Mouse (Mus musculus): ENCODE data around the gene Trap1. TPM values are rescaled to one million over a fixed set of nuclear protein-coding genes. Genes with fewer than 3 reads are reported as not detected.

Gene Trap1
- polyA plus RNA-seq, 1 experiment from 2014 or later = 86.0 TPM

DNA sequence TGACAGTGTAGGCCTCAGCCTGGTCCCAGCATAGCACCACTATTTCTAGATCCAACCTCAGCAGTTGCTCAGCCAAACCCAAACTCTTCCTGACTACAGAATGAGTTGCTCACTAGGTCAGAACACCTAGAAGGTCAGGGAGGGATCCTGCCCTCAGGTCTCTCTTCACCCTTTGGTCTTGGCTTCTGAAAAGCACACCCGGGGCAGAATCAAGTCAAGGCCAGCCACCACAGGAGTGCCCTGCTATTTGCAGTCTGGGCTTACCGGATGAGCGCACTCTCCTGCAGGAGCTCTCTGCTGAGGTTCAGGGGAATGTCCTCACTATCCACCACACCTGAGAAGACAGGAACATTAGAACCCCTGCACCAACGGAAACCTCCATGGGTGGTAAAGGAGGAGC, 25.0 kb downstream of the Trap1 start:
- no peak overlapping the region for H3K9ac ChIP-seq (ENCODE audit: low read depth, low read length)
- H3K9me3 ChIP-seq (ENCODE audit: control insufficient read depth, low read length) = no peaks in the 10 kb centered on the region
- H3K4me2 ChIP-seq (ENCODE audit: low read depth, low read length) = no peak overlapping the region
- no peaks in the 10 kb centered on the region for H3K4me1 ChIP-seq (ENCODE audit: control insufficient read depth, insufficient read depth, low read length)
- no peak overlapping the region for H3K4me3 ChIP-seq (ENCODE audit: low read depth, low read length)
- ATAC-seq (ENCODE audit: low read depth) = no peak
- DNase-seq (ENCODE audit: low spot score) = no peak
- no peak overlapping the region for H3K27ac ChIP-seq (replicated peaks; ENCODE audit: low read depth, low read length)
- 94% methylated on average over 4 of the region's 4 CpGs for WGBS
- peaks cover 81% of the 10 kb centered on the region for H3K36me3 ChIP-seq (ENCODE audit: control insufficient read depth, insufficient read depth, low read length)
- no peaks in the 10 kb centered on the region for H3K27me3 ChIP-seq (replicated peaks; ENCODE audit: control insufficient read depth, insufficient read depth, low read length)

DNA sequence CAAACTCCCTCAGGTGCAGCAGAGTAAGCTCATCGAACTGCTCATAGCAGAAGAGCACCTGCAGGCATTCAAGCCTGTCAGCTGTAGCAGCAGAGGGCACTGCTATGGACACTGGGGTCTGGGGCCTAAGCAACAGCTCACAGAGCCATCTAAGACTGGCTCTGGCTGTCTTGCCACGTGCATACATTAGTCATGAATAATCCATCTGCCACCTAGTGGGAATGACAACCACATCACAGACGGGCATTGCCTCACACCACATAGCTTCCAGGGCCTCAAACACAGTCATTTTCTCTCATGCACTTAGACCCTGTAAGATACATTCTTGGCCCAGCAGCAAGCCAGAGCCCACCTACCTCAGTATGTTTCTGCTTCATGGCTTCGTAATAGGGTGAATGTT, 32.1 kb downstream of the Trap1 start:
- Histone ChIP-seq H3K27ac (replicated peaks; ENCODE audit: low read depth, low read length) (no peak overlapping the region), H3K27me3 (replicated peaks; ENCODE audit: control insufficient read depth, insufficient read depth, low read length) (no peaks in the 10 kb centered on the region), H3K4me1 (ENCODE audit: control insufficient read depth, insufficient read depth, low read length) (no peaks in the 10 kb centered on the region), H3K36me3 (ENCODE audit: control insufficient read depth, insufficient read depth, low read length) (peaks cover 82% of the 10 kb centered on the region), H3K9ac (ENCODE audit: low read depth, low read length) (no peak overlapping the region), H3K9me3 (ENCODE audit: control insufficient read depth, low read length) (no peaks in the 10 kb centered on the region), H3K4me2 (ENCODE audit: low read depth, low read length) (no peak overlapping the region), H3K4me3 (ENCODE audit: low read depth, low read length) (no peak overlapping the region)
- 81% methylated on average over 4 of the region's 4 CpGs for WGBS
- ATAC-seq (ENCODE audit: low read depth) = no peak
- DNase-seq (ENCODE audit: low spot score) = no peak

DNA sequence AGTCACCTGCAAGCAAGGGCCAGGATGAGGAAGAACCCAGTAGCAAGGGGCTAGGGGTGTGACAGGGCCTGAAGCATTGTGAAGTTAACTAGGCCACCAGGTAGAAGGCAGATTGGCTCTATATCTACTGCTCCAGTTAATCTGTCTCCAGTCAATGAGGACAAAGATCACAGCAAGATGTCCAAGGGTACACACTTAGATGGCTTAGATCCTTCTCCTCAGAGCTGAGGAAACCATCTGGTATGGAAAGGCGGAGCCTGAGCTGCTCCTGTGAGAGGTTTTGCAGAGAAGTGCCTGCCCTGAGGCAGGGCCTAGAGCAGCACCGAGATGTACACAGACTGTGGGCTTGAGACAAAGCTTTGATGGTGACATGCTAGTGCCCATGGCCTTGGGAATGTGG, 33.5 kb downstream of the Trap1 start:
- no peak for ATAC-seq (ENCODE audit: low read depth)
- no peaks in the 10 kb centered on the region for H3K9me3 ChIP-seq (ENCODE audit: control insufficient read depth, low read length)
- H3K9ac ChIP-seq (ENCODE audit: low read depth, low read length) = no peak overlapping the region
- no peak overlapping the region for H3K27ac ChIP-seq (replicated peaks; ENCODE audit: low read depth, low read length)
- peaks cover 82% of the 10 kb centered on the region for H3K36me3 ChIP-seq (ENCODE audit: control insufficient read depth, insufficient read depth, low read length)
- no peak overlapping the region for H3K4me3 ChIP-seq (ENCODE audit: low read depth, low read length)
- H3K27me3 ChIP-seq (replicated peaks; ENCODE audit: control insufficient read depth, insufficient read depth, low read length) = no peaks in the 10 kb centered on the region
- no peak for DNase-seq (ENCODE audit: low spot score)
- 93% methylated on average over 2 of the region's 2 CpGs for WGBS
- H3K4me1 ChIP-seq (ENCODE audit: control insufficient read depth, insufficient read depth, low read length) = no peaks in the 10 kb centered on the region
- no peak overlapping the region for H3K4me2 ChIP-seq (ENCODE audit: low read depth, low read length)

DNA sequence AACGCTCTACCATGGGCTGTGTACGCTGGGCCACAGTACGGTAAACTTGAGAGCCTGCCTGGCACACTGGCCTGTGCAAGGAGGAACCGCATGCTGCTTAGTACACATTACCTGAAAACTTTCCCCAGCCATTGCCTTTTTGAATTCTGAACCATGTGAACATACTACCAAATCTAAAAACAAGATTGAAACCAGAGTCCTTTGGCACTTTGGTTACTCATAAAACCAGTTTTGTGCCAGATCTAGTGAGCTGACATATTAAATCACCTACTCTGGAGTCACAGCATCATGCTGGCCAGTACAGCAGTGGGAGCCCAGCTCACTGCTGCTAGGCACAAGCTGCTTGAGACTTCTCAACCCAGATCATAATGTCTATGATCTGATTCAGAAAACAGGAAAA, 36.0 kb downstream of the Trap1 start:
- H3K9ac ChIP-seq (ENCODE audit: low read depth, low read length) = no peak overlapping the region
- H3K4me1 ChIP-seq (ENCODE audit: control insufficient read depth, insufficient read depth, low read length) = no peaks in the 10 kb centered on the region
- peaks cover 89% of the 10 kb centered on the region for H3K36me3 ChIP-seq (ENCODE audit: control insufficient read depth, insufficient read depth, low read length)
- H3K4me2 ChIP-seq (ENCODE audit: low read depth, low read length) = no peak overlapping the region
- no peak overlapping the region for H3K4me3 ChIP-seq (ENCODE audit: low read depth, low read length)
- no peak for ATAC-seq (ENCODE audit: low read depth)
- WGBS = 93% methylated on average over 4 of the region's 4 CpGs
- no peaks in the 10 kb centered on the region for H3K27me3 ChIP-seq (replicated peaks; ENCODE audit: control insufficient read depth, insufficient read depth, low read length)
- no peaks in the 10 kb centered on the region for H3K9me3 ChIP-seq (ENCODE audit: control insufficient read depth, low read length)
- no peak overlapping the region for H3K27ac ChIP-seq (replicated peaks; ENCODE audit: low read depth, low read length)
- DNase-seq (ENCODE audit: low spot score) = no peak

DNA sequence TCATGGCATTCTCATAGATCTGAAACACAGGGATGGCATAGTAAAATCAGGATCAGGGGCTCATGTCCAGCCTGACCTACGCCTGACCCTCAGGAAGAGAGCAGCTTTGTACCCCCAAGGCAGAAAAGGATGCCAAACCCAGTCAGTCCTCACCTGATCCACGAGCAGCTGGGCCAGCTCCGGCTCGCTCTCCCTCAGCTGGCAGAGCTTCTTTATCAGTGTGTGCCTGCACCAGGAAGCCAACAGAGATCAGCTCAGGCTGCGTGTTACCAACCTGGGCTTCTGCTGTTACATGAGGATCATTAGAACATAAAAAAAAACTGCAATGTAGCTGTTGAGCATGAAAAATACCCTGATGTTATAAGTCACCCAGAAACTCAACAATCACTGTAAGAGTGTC, 37.4 kb downstream of the Trap1 start:
- H3K9ac ChIP-seq (ENCODE audit: low read depth, low read length) = no peak overlapping the region
- no peak overlapping the region for H3K4me3 ChIP-seq (ENCODE audit: low read depth, low read length)
- H3K27me3 ChIP-seq (replicated peaks; ENCODE audit: control insufficient read depth, insufficient read depth, low read length) = no peaks in the 10 kb centered on the region
- H3K4me2 ChIP-seq (ENCODE audit: low read depth, low read length) = no peak overlapping the region
- no peak for DNase-seq (ENCODE audit: low spot score)
- 84% methylated on average over 5 of the region's 5 CpGs for WGBS
- H3K9me3 ChIP-seq (ENCODE audit: control insufficient read depth, low read length) = no peaks in the 10 kb centered on the region
- no peaks in the 10 kb centered on the region for H3K4me1 ChIP-seq (ENCODE audit: control insufficient read depth, insufficient read depth, low read length)
- no peak overlapping the region for H3K27ac ChIP-seq (replicated peaks; ENCODE audit: low read depth, low read length)
- peaks cover 80% of the 10 kb centered on the region for H3K36me3 ChIP-seq (ENCODE audit: control insufficient read depth, insufficient read depth, low read length)
- no peak for ATAC-seq (ENCODE audit: low read depth)

DNA sequence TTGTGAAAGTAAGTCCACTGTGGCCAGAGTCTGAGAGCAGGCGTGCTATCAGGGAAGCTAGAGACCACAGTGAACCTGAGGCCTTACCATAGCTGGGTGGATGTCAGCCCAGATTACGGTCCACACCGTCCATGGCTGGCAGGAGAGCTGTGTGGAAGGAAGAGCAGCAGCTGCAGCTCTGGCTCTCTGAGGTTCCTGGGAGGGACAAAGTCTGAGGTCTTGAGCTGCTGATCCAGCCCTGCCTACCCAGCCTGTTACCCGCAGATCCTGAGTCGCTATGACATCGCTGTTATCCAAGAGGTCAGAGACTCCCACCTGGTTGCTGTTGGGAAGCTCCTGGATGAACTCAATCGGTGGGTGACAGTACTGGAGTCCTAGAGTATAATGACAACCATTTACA, 39.9 kb downstream of the Trap1 start:
- Histone ChIP-seq H3K4me3 (ENCODE audit: low read depth, low read length) (no peak overlapping the region), H3K27me3 (replicated peaks; ENCODE audit: control insufficient read depth, insufficient read depth, low read length) (no peaks in the 10 kb centered on the region), H3K4me1 (ENCODE audit: control insufficient read depth, insufficient read depth, low read length) (no peaks in the 10 kb centered on the region), H3K9ac (ENCODE audit: low read depth, low read length) (no peak overlapping the region), H3K27ac (replicated peaks; ENCODE audit: low read depth, low read length) (no peak overlapping the region), H3K36me3 (ENCODE audit: control insufficient read depth, insufficient read depth, low read length) (peaks cover 59% of the 10 kb centered on the region), H3K4me2 (ENCODE audit: low read depth, low read length) (no peak overlapping the region), H3K9me3 (ENCODE audit: control insufficient read depth, low read length) (no peaks in the 10 kb centered on the region)
- DNase-seq (ENCODE audit: low spot score) = no peak
- WGBS = 89% methylated on average over 7 of the region's 7 CpGs
- no peak for ATAC-seq (ENCODE audit: low read depth)

DNA sequence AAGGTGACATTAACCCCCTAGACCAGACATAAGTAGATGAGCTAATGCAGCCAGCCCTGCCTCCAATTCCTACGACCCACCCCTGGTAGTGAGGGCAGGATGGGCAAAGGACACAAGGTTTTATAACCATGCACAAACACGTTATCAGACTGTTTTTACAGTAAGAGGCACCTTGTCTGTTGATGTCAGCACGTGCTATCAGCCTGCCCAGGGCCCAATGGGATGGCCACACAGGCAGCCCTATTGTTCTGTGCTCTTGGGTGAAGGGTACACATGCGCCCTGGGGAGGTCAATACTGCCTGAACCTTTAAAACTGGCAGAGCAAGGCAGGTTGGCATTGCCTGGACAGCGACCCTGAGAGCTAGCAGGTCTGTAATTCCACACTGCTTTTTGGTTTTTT, 40.8 kb downstream of the Trap1 start, which contains the start of gene Dnase1:
Gene Dnase1 (plus strand): TSS at position 136 of the 400 bp plus-strand sequence.
- Histone ChIP-seq H3K36me3 (ENCODE audit: control insufficient read depth, insufficient read depth, low read length) (peaks cover 50% of the 10 kb centered on the region), H3K4me2 (ENCODE audit: low read depth, low read length) (no peak within 1 kb of the TSS), H3K4me3 (ENCODE audit: low read depth, low read length) (no peak within 1 kb of the TSS), H3K9ac (ENCODE audit: low read depth, low read length) (no peak within 1 kb of the TSS; the same call in 1 of the 2 replicates), H3K27me3 (replicated peaks; ENCODE audit: control insufficient read depth, insufficient read depth, low read length) (no peaks in the 10 kb centered on the region), H3K4me1 (ENCODE audit: control insufficient read depth, insufficient read depth, low read length) (no peaks in the 10 kb centered on the region), H3K9me3 (ENCODE audit: control insufficient read depth, low read length) (no peaks in the 10 kb centered on the region), H3K27ac (replicated peaks; ENCODE audit: low read depth, low read length) (no peak within 1 kb of the TSS)
- 89% methylated on average over 5 of the region's 5 CpGs for WGBS
- DNase-seq (ENCODE audit: low spot score) = no peak
- ATAC-seq (ENCODE audit: low read depth) = no peak

DNA sequence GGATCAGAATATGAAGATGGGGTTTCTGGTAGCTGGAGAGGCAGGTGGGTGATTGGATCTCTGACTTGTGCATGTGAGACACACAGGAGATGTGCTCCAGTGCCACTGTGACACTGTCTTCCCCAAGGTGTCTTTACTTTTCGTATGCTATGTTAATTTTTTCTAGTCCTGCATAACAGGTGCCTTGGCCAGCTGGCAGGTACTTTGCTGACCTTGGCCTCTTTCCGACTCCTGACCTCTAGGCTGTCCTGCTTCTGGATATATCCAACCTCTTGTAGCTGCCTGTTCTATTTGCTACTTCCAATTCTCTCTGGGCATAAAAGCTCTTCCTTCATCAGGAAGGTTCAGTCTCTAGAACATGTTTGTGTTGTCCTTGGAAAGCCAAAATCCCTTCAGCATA, 42.1 kb downstream of the Trap1 start:
- Histone ChIP-seq H3K9ac (ENCODE audit: low read depth, low read length) (no peak overlapping the region), H3K4me2 (ENCODE audit: low read depth, low read length) (no peak overlapping the region), H3K27ac (replicated peaks; ENCODE audit: low read depth, low read length) (no peak overlapping the region), H3K4me3 (ENCODE audit: low read depth, low read length) (no peak overlapping the region), H3K4me1 (ENCODE audit: control insufficient read depth, insufficient read depth, low read length) (no peaks in the 10 kb centered on the region), H3K27me3 (replicated peaks; ENCODE audit: control insufficient read depth, insufficient read depth, low read length) (no peaks in the 10 kb centered on the region), H3K9me3 (ENCODE audit: control insufficient read depth, low read length) (no peaks in the 10 kb centered on the region), H3K36me3 (ENCODE audit: control insufficient read depth, insufficient read depth, low read length) (peaks cover 38% of the 10 kb centered on the region)
- ATAC-seq (ENCODE audit: low read depth) (no peak), DNase-seq (ENCODE audit: low spot score) (no peak)
- 87% methylated on average over 2 of the region's 2 CpGs for WGBS

DNA sequence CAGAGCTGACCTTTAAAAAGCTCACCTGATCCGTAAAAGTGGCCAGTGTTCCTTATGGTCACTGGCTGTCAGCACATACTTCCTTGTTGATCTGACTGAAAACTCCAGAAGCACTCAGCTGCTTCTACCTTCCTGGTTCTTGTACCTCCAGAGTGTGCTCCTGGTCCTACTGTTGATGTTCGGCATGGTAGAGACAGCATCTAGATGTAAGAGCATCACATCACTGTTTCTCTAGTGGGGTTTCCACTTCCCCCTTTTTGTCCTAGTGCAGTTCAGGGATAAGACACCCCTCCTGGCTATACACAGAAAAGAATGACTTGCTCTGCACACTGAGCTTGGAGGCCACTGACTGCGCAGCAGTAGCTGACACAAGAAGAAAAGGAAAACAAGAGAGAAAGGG, 43.2 kb downstream of the Trap1 start:
- Histone ChIP-seq H3K4me1 (ENCODE audit: control insufficient read depth, insufficient read depth, low read length) (no peaks in the 10 kb centered on the region), H3K4me2 (ENCODE audit: low read depth, low read length) (no peak overlapping the region), H3K4me3 (ENCODE audit: low read depth, low read length) (no peak overlapping the region), H3K36me3 (ENCODE audit: control insufficient read depth, insufficient read depth, low read length) (peaks cover 27% of the 10 kb centered on the region), H3K9ac (ENCODE audit: low read depth, low read length) (no peak overlapping the region), H3K9me3 (ENCODE audit: control insufficient read depth, low read length) (no peaks in the 10 kb centered on the region), H3K27me3 (replicated peaks; ENCODE audit: control insufficient read depth, insufficient read depth, low read length) (no peaks in the 10 kb centered on the region), H3K27ac (replicated peaks; ENCODE audit: low read depth, low read length) (no peak overlapping the region)
- 87% methylated on average over 3 of the region's 3 CpGs for WGBS
- DNase-seq (ENCODE audit: low spot score) (no peak), ATAC-seq (ENCODE audit: low read depth) (no peak)
